Mouse (Mus musculus): ENCODE data around the gene Dnajc7.

DNA sequence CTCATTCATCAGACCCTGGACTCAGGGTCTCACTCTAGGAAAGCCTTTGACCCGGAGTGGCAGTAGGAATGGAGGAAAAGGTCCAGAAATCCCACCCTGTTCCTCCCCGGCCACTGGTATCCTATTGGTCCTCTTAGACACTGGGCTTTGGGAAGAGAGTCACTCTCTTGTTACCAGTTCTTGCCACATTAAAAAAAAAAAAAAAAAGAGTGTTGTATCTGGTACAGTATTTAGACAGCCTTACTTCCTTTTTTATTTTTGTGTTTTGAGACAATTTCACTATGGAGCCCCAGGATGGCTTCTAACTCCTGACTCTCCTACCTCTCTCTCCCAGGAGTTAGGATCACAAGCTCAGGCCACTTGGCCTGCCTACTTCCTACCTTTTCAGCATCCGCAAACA lies 62.4 kb downstream of the Dnajc7 start:
- TF ChIP-seq CTCF (IDR thresholded peaks at IDR 0.05; ENCODE audit: control insufficient read depth, insufficient read depth, low read length) (no peak), POLR2A (IDR thresholded peaks at IDR 0.05; ENCODE audit: borderline replicate concordance, control insufficient read depth, low read depth, low read length) (no peak)

All from bone marrow, adult 2 months (tissue).